Mouse (Mus musculus) MEL (cell line): ENCODE measurements around the gene Tcn2. TPM values are rescaled to one million over a fixed set of nuclear protein-coding genes. Genes with fewer than 3 reads are reported as not detected.

Experiments
- DNase-seq: peaks from one replicate; pipeline ENCODE4 v3.0.0; 2011; ENCODE audit warnings: low read depth, low spot score
- H3K27ac ChIP-seq: 2 replicates; pipeline ENCODE4 v1.5.1; 2012; ENCODE audit warnings: low read depth, mild to moderate bottlenecking, control low read depth, low read length, moderate library complexity; ENCODE audit not compliant: control insufficient read depth
- H3K27me3 ChIP-seq, 2 experiments: fragments of 150-350 bp in 1 of 2; sonication (generic) in 1 of 2; 2 replicates each; pipeline ENCODE4 v1.6.1; 2012; ENCODE audit warnings: low read length in 2 of 2, mild to moderate bottlenecking in 2 of 2, improper control_type of control experiment in 1 of 2, moderate library complexity in 1 of 2; ENCODE audit not compliant: insufficient read depth in 2 of 2, control insufficient read depth in 1 of 2
- H3K36me3 ChIP-seq, 2 experiments: 2 replicates each; pipeline ENCODE4 v1.6.1; 2012 to 2014; ENCODE audit warnings: low read length in 2 of 2, improper control_type of control experiment in 1 of 2, inconsistent platforms in 1 of 2, mild to moderate bottlenecking in 1 of 2; ENCODE audit not compliant: insufficient read depth in 2 of 2, control insufficient read depth in 1 of 2
- H3K4me1 ChIP-seq, 2 experiments: fragments of 150-350 bp in 1 of 2; sonication (generic) in 1 of 2; 2 replicates each; pipeline ENCODE4 v1.6.1; 2012; ENCODE audit warnings: low read length in 2 of 2, improper control_type of control experiment in 1 of 2, mild to moderate bottlenecking in 1 of 2; ENCODE audit not compliant: insufficient read depth in 2 of 2, control insufficient read depth in 1 of 2
- H3K4me3 ChIP-seq, 2 experiments: fragments of 150-350 bp in 1 of 2; sonication (generic) in 1 of 2; 2 replicates each; pipeline ENCODE4 v1.5.1; 2012; ENCODE audit warnings: low read depth in 2 of 2, low read length in 2 of 2, mild to moderate bottlenecking in 2 of 2, moderate library complexity in 2 of 2, control low read depth in 1 of 2, improper control_type of control experiment in 1 of 2; ENCODE audit not compliant: control insufficient read depth in 1 of 2, insufficient read depth in 1 of 2
- H3K79me2 ChIP-seq: 2 replicates; pipeline ENCODE4 v1.6.1; 2012; ENCODE audit warnings: mild to moderate bottlenecking, low read length, moderate library complexity; ENCODE audit not compliant: control insufficient read depth, poor library complexity, insufficient read depth
- H3K9ac ChIP-seq: 2 replicates; pipeline ENCODE4 v1.6.1; 2012; ENCODE audit warnings: low read depth, mild to moderate bottlenecking, control low read depth, low read length, moderate library complexity; ENCODE audit not compliant: control insufficient read depth, poor library complexity, severe bottlenecking
- H3K9me3 ChIP-seq: fragments of 150-350 bp; sonication (generic); replicated peaks from 2 replicates; pipeline ENCODE4 v1.6.1; 2012; ENCODE audit warnings: mild to moderate bottlenecking, low read length, improper control_type of control experiment, moderate library complexity; ENCODE audit not compliant: insufficient read depth
- BHLHE40 ChIP-seq: IDR thresholded peaks from 2 replicates; pipeline ENCODE4 v1.6.1; 2012; ENCODE audit warnings: low read depth, mild to moderate bottlenecking, inconsistent platforms, low read length, improper control_type of control experiment, borderline replicate concordance
- CTCF ChIP-seq, 3 experiments: IDR thresholded peaks in 2 of 3; conservative IDR thresholded peaks in 1 of 3; 2 replicates each; pipeline ENCODE4 v1.5.1; 2011 to 2012; ENCODE audit warnings: low read length in 3 of 3, low read depth in 2 of 3, mild to moderate bottlenecking in 2 of 3, improper control_type of control experiment in 1 of 3, inconsistent platforms in 1 of 3, mixed read lengths in 1 of 3, moderate library complexity in 1 of 3; ENCODE audit not compliant: control insufficient read depth in 1 of 3, insufficient read depth in 1 of 3, poor library complexity in 1 of 3, severe bottlenecking in 1 of 3
- E2F4 ChIP-seq: IDR thresholded peaks from 2 replicates; pipeline ENCODE4 v1.6.1; 2011; ENCODE audit warnings: low read depth, low read length, improper control_type of control experiment, borderline replicate concordance
- ELF1 ChIP-seq: IDR thresholded peaks from 2 replicates; pipeline ENCODE4 v1.6.1; 2014; ENCODE audit warnings: low read depth, mild to moderate bottlenecking, inconsistent platforms, low read length, improper control_type of control experiment, moderate library complexity
- GATA1 ChIP-seq: IDR thresholded peaks from 2 replicates; pipeline ENCODE4 v1.6.1; 2011; ENCODE audit warnings: low read depth, low read length, improper control_type of control experiment
- JUND ChIP-seq: IDR thresholded peaks from 2 replicates; pipeline ENCODE4 v1.6.1; 2011; ENCODE audit warnings: low read depth, mild to moderate bottlenecking, improper control_type of control experiment, low read length
- MAFK ChIP-seq: IDR thresholded peaks from 2 replicates; pipeline ENCODE4 v1.6.1; 2011; ENCODE audit warnings: low read depth, mild to moderate bottlenecking, low read length, improper control_type of control experiment, borderline replicate concordance
- MAX ChIP-seq: IDR thresholded peaks from 2 replicates; pipeline ENCODE4 v1.6.1; 2011; ENCODE audit warnings: low read length, improper control_type of control experiment
- MXI1 ChIP-seq: IDR thresholded peaks from 2 replicates; pipeline ENCODE4 v1.6.1; 2011; ENCODE audit warnings: mild to moderate bottlenecking, low read depth, low read length, improper control_type of control experiment
- MYB ChIP-seq: IDR thresholded peaks from 2 replicates; pipeline ENCODE4 v1.6.1; 2011; ENCODE audit warnings: mild to moderate bottlenecking, low read depth, low read length, improper control_type of control experiment
- MYC ChIP-seq: IDR thresholded peaks from 2 replicates; pipeline ENCODE4 v1.6.1; 2011; ENCODE audit warnings: low read depth, mild to moderate bottlenecking, low read length, improper control_type of control experiment, moderate library complexity
- NELFE ChIP-seq: IDR thresholded peaks from 2 replicates; pipeline ENCODE4 v1.6.1; 2011; ENCODE audit warnings: low read depth, low read length, improper control_type of control experiment
- NRF1 ChIP-seq: IDR thresholded peaks from 2 replicates; pipeline ENCODE4 v1.6.1; 2014; ENCODE audit warnings: low read depth, mild to moderate bottlenecking, inconsistent platforms, low read length, improper control_type of control experiment, moderate library complexity; ENCODE audit not compliant: poor library complexity, insufficient read depth, severe bottlenecking
- POLR2A ChIP-seq, 2 experiments: IDR thresholded peaks; 2 replicates each; pipeline ENCODE4 v1.6.1; 2011 to 2012; ENCODE audit warnings: low read length in 2 of 2, mild to moderate bottlenecking in 2 of 2, control low read depth in 1 of 2, improper control_type of control experiment in 1 of 2, low read depth in 1 of 2, moderate library complexity in 1 of 2; ENCODE audit not compliant: control insufficient read depth in 1 of 2, insufficient read depth in 1 of 2, poor library complexity in 1 of 2
- RAD21 ChIP-seq: IDR thresholded peaks from 2 replicates; pipeline ENCODE4 v1.6.1; 2011; ENCODE audit warnings: mild to moderate bottlenecking, low read depth, low read length, improper control_type of control experiment
- SIN3A ChIP-seq: IDR thresholded peaks from 2 replicates; pipeline ENCODE4 v1.6.1; 2012; ENCODE audit warnings: low read length, improper control_type of control experiment, inconsistent platforms
- TAL1 ChIP-seq: IDR thresholded peaks from 2 replicates; pipeline ENCODE4 v1.6.1; 2012; ENCODE audit warnings: mild to moderate bottlenecking, inconsistent platforms, low read length, moderate library complexity, mixed read lengths
- TCF12 ChIP-seq: IDR thresholded peaks from 2 replicates; pipeline ENCODE4 v1.6.1; 2014; ENCODE audit warnings: low read depth, mild to moderate bottlenecking, inconsistent platforms, low read length, improper control_type of control experiment, moderate library complexity
- UBTF ChIP-seq: IDR thresholded peaks from 2 replicates; pipeline ENCODE4 v1.6.1; 2012; ENCODE audit warnings: low read depth, mild to moderate bottlenecking, inconsistent platforms, low read length, improper control_type of control experiment, moderate library complexity, borderline replicate concordance; ENCODE audit not compliant: insufficient read depth
- USF1 ChIP-seq: IDR thresholded peaks from 2 replicates; pipeline ENCODE4 v1.6.1; 2014; ENCODE audit warnings: low read depth, mild to moderate bottlenecking, inconsistent platforms, low read length, improper control_type of control experiment, moderate library complexity
- ZNF384 ChIP-seq: IDR thresholded peaks from 2 replicates; pipeline ENCODE4 v1.6.1; 2012; ENCODE audit warnings: low read depth, mild to moderate bottlenecking, inconsistent platforms, low read length, improper control_type of control experiment
- polyA plus RNA-seq, 2 experiments: library from polyadenylated mRNA; stranded (reverse) in 1 of 2; unstranded in 1 of 2; fragments of >175 nt in 1 of 2; fragments of >200 nt in 1 of 2; gene quantifications; 2 replicates each; pipeline versions ENCODE4 v1.2.1 to v1.2.4; 2012; ENCODE audit warnings: low replicate concordance in 2 of 2, low read depth in 1 of 2; ENCODE audit not compliant: insufficient read length in 2 of 2, insufficient read depth in 1 of 2, missing spikeins in 1 of 2
- total RNA-seq: library from RNA; depleted of rRNA; stranded (reverse); fragments of 300-350 nt; gene quantifications from 2 replicates; pipeline ENCODE4 v1.2.3, GENCODE M21; 2012

The Tcn2 gene
- total and polyA plus RNA-seq, 3 experiments: 14.1 to 16.0 TPM; not detected in 1

DNA sequence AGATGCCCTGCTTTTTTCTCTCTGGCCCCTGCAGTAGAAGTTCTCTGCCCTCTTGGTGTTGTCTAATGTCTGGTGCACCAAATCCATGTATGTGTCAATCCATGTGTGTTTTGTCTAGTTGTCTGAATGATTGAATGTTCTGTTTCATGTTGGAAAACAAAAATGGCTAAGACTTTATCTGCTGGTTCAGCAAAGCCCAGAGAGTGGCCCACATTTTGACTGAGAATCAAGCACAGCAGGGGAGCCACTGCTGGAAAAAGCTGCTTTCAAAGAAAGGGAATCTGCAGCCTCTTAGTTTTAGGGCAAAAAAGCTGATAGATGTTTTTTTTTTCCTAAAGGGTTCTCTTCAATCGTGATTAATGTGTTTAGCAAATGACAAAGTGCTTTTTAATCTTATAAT lies 14.4 kb upstream of the Tcn2 start:
- Histone ChIP-seq H3K4me1 (no peaks in the 10 kb centered on the region), H3K9me3 (no peaks in the 10 kb centered on the region), H3K36me3 (no peaks in the 10 kb centered on the region), H3K4me3 (no peak overlapping the region), H3K9ac (no peak overlapping the region), H3K79me2 (no peaks in the 10 kb centered on the region), H3K27me3 (peaks cover 6 to 19% of the 10 kb centered on the region in 2 experiments), H3K27ac (no peak overlapping the region)
- DNase-seq: no peak
- TF ChIP-seq RAD21 (no peak), MAX (no peak), E2F4 (no peak), POLR2A (IDR thresholded peaks at IDR 0.05; ENCODE audit: control insufficient read depth in 1 of 2, insufficient read depth in 1 of 2, low read depth in 1 of 2, low read length in 2 of 2, poor library complexity in 1 of 2) (no peak), MXI1 (no peak), JUND (no peak), TCF12 (no peak), CTCF (IDR thresholded peaks at IDR 0.05 in 2 of 3, conservative IDR thresholded peaks at IDR 0.05 in 1 of 3; ENCODE audit: control insufficient read depth in 1 of 3, insufficient read depth in 1 of 3, low read depth in 2 of 3, low read length in 3 of 3, poor library complexity in 1 of 3, severe bottlenecking in 1 of 3) (no peak), ELF1 (no peak), GATA1 (no peak), ZNF384 (no peak), NELFE (no peak)

DNA sequence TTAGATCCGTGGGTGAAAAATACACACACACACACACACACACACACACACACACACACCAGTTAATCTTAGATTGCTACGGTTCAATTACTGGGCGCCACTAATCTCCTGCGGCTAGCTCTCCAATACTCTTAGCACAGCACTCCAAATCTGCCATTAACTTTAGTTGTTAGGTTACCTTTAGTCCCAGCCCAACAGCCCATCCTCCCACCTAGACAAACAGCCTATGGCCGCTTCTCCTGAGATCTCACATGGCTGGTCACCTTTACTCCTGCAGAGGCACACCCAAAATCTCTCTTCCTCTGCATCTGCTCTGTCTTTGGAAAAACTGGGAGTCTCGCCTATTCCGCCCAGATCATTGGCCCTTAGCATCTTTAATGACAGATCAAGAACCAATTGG lies 9.4 kb upstream of the Tcn2 start:
- no peak for DNase-seq

DNA sequence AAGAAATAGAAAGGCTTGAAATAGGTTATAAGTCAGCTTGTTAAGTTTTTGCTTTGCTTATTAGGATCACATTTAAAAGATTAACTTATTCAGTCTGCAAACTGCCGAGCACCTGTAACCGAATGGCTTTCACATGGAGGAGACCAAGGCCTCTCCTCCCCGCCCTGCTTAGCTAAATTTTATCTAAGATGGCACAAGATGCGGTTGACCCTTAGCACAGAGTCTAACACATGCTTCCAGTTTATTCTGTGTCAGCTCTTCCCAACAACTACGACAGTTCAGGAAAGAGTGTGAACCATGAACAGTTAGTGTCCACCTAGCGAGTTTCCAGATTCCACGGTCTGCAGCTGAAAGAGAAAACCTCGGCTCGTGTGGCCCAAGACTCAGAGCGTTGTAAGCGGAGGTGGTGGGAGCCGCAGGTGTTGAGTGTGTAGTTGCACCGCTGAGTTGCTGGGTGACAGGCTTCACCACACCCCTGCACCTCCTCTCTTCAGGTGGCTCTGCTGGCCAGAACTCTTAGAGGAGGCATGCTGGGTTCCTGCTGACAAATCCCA lies 5.4 kb upstream of the Tcn2 start:
- Histone ChIP-seq H3K27ac (no peak overlapping the region), H3K9ac (no peak overlapping the region)

More for the DNA sequence above, 9.4 kb upstream of the Tcn2 start:
- H3K36me3 ChIP-seq: no peaks in the 10 kb centered on the region
- no peaks in the 10 kb centered on the region for H3K4me1 ChIP-seq
- no peaks in the 10 kb centered on the region for H3K79me2 ChIP-seq
- H3K9ac ChIP-seq: no peak overlapping the region
- no peak for TF ChIP-seq SIN3A
- TF ChIP-seq, all 39 proteins: peak for 0
- no peaks in the 10 kb centered on the region for H3K9me3 ChIP-seq
- H3K27me3 ChIP-seq: peaks cover 25 to 27% of the 10 kb centered on the region in 2 experiments
- no peak overlapping the region for H3K27ac ChIP-seq
- H3K4me3 ChIP-seq: no peak overlapping the region

More for the DNA sequence above, 5.4 kb upstream of the Tcn2 start:
- Histone ChIP-seq H3K79me2 (no peaks in the 10 kb centered on the region), H3K36me3 (peaks cover 0 to 2% of the 10 kb centered on the region in 2 experiments; a peak in 2 of 4 replicates), H3K4me1 (peaks cover 0 to 7% of the 10 kb centered on the region in 2 experiments; a peak in 3 of 4 replicates), H3K9me3 (no peaks in the 10 kb centered on the region), H3K27me3 (peaks cover 20 to 33% of the 10 kb centered on the region in 2 experiments), H3K4me3 (no peak overlapping the region)
- no peak for DNase-seq
- TF ChIP-seq POLR2A (IDR thresholded peaks at IDR 0.05; ENCODE audit: control insufficient read depth in 1 of 2, insufficient read depth in 1 of 2, low read depth in 1 of 2, low read length in 2 of 2, poor library complexity in 1 of 2) (no peak), MYB (no peak), NRF1 (no peak), SIN3A (no peak), MYC (no peak), GATA1 (no peak), UBTF (no peak), TAL1 (no peak), ELF1 (no peak), BHLHE40 (no peak), USF1 (no peak), MAFK (no peak)
